Comparison of ENCODE assay signal across 8 mouse cellular contexts in genomic region chr8:48016538-48016937, GRCm38 (mm10). TPM values are rescaled to one million over a fixed set of nuclear protein-coding genes. Genes with fewer than 3 reads are reported as not detected.
DNase-seq lines count a peak whose midpoint lies in the region; ATAC-seq and TF ChIP-seq lines count a peak whose summit lies in the region.

No protein-coding gene starts in this region.

- H3K9me3 ChIP-seq in limb, embryonic 11.5 days (ENCODE audit: control insufficient read depth, low read length) = no peaks in the 10 kb centered on the region
- H3K9me3 ChIP-seq in neural tube, embryonic 12.5 days = no peaks in the 10 kb centered on the region
- H3K9me3 ChIP-seq in stomach, postnatal 0 days (ENCODE audit: control insufficient read depth, low read length) = no peaks in the 10 kb centered on the region

- 25% methylated on average over 8 of the region's 8 CpGs for WGBS in limb, embryonic 11.5 days
- WGBS in neural tube, embryonic 12.5 days = 29% methylated on average over 8 of the region's 8 CpGs
- 18% methylated on average over 8 of the region's 8 CpGs for WGBS in stomach, postnatal 0 days

- no peak overlapping the region for H3K4me2 ChIP-seq in limb, embryonic 11.5 days (ENCODE audit: low read depth, severe bottlenecking)
- no peak overlapping the region for H3K4me2 ChIP-seq in neural tube, embryonic 12.5 days (replicated peaks)
- H3K4me2 ChIP-seq in stomach, postnatal 0 days (replicated peaks; ENCODE audit: low read depth) = no peak overlapping the region

- H3K9ac ChIP-seq in limb, embryonic 11.5 days (ENCODE audit: low read length) = no peak overlapping the region
- no peak overlapping the region for H3K9ac ChIP-seq in neural tube, embryonic 12.5 days
- H3K9ac ChIP-seq in stomach, postnatal 0 days (ENCODE audit: low read length) = no peak overlapping the region

- H3K27ac ChIP-seq in limb, embryonic 11.5 days (replicated peaks; ENCODE audit: low read depth, low read length) = no peak overlapping the region
- no peak overlapping the region for H3K27ac ChIP-seq in neural tube, embryonic 12.5 days
- no peak overlapping the region for H3K27ac ChIP-seq in stomach, postnatal 0 days (replicated peaks)

- no peak overlapping the region for H3K4me3 ChIP-seq in limb, embryonic 11.5 days (ENCODE audit: low read depth, low read length)
- no peak overlapping the region for H3K4me3 ChIP-seq in neural tube, embryonic 12.5 days
- H3K4me3 ChIP-seq in stomach, postnatal 0 days (ENCODE audit: low read depth, low read length) = no peak overlapping the region

- DNase-seq in B cell, adult 2 months = peak; percentile 81 to 82
- DNase-seq in adrenal gland, adult 18-20 months (ENCODE audit: low spot score in 2 of 2) = peak; percentile 82 to 83
- peak; percentile 86 for DNase-seq in embryo, embryonic 10 days (ENCODE audit: low spot score)
- peak; percentile 40 for DNase-seq in gastrocnemius, postnatal 25 days
- DNase-seq in kidney, adult 8-10 months = peak; percentile 65 to 83
- peak; percentile 88 for DNase-seq in limb, embryonic 11.5 days (ENCODE audit: low spot score)
- DNase-seq in stomach, postnatal 0 days (ENCODE audit: low spot score) = peak; percentile 82

- H3K36me3 ChIP-seq in limb, embryonic 11.5 days (ENCODE audit: control insufficient read depth, insufficient read depth, low read length) = no peaks in the 10 kb centered on the region
- no peaks in the 10 kb centered on the region for H3K36me3 ChIP-seq in neural tube, embryonic 12.5 days
- no peaks in the 10 kb centered on the region for H3K36me3 ChIP-seq in stomach, postnatal 0 days (ENCODE audit: control insufficient read depth, insufficient read depth, low read length)

- ATAC-seq in limb, embryonic 11.5 days (ENCODE audit: insufficient number of reproducible peaks, low FRiP score, low TSS enrichment, low read depth) = peak; percentile 67; the same call in 1 of the 2 replicates
- 0 out of 2 replicates have a peak, but pooled peaks have one; percentile 53 for ATAC-seq in neural tube, embryonic 12.5 days (ENCODE audit: low FRiP score, low read depth)
- peak; percentile 54; the same call in 1 of the 2 replicates for ATAC-seq in stomach, postnatal 0 days (ENCODE audit: low FRiP score, low TSS enrichment)

- TF ChIP-seq CTCF in stomach, postnatal 0 days (IDR thresholded peaks at IDR 0.05; ENCODE audit: low read depth) = peak; percentile 99

- H3K4me1 ChIP-seq in limb, embryonic 11.5 days (ENCODE audit: control insufficient read depth, insufficient read depth, low read length) = no peaks in the 10 kb centered on the region
- no peaks in the 10 kb centered on the region for H3K4me1 ChIP-seq in neural tube, embryonic 12.5 days
- H3K4me1 ChIP-seq in stomach, postnatal 0 days (replicated peaks; ENCODE audit: control insufficient read depth, insufficient read depth) = no peaks in the 10 kb centered on the region

- H3K27me3 ChIP-seq in limb, embryonic 11.5 days (ENCODE audit: control insufficient read depth, insufficient read depth, low read length) = no peaks in the 10 kb centered on the region
- H3K27me3 ChIP-seq in neural tube, embryonic 12.5 days (replicated peaks) = no peaks in the 10 kb centered on the region
- H3K27me3 ChIP-seq in stomach, postnatal 0 days (ENCODE audit: control insufficient read depth, insufficient read depth, low read length) = no peaks in the 10 kb centered on the region

- TF ChIP-seq EP300 in stomach, postnatal 0 days (optimal IDR thresholded peaks at IDR 0.05) = no peak

RNA-seq across cellular contexts. Expression of gene Wwc2, which starts 25.8 kb away (rescaled TPM):
- total RNA-seq in adrenal gland, adult 18-20 months (2021) = 10 to 100 TPM; 22.1 to 24.3 TPM
- 1 to 10 TPM; 7.2 to 7.5 TPM for total RNA-seq in gastrocnemius, postnatal 25 days (2021)
- polyA plus RNA-seq in limb, embryonic 11.5 days (2014; fragmentation: Nextera tagmentation; extraction: Ambion mirVana) = 11.6 and 13.8 TPM in 2 replicates
- polyA plus RNA-seq in neural tube, embryonic 12.5 days (2016; fragmentation: Nextera tagmentation; extraction: Ambion mirVana) = 10.8 and 11.7 TPM in 2 replicates
- polyA plus RNA-seq in stomach, postnatal 0 days (2015; fragmentation: Nextera tagmentation; extraction: Ambion mirVana) = 5.1 and 5.3 TPM in 2 replicates
